In the genomic region with DNA sequence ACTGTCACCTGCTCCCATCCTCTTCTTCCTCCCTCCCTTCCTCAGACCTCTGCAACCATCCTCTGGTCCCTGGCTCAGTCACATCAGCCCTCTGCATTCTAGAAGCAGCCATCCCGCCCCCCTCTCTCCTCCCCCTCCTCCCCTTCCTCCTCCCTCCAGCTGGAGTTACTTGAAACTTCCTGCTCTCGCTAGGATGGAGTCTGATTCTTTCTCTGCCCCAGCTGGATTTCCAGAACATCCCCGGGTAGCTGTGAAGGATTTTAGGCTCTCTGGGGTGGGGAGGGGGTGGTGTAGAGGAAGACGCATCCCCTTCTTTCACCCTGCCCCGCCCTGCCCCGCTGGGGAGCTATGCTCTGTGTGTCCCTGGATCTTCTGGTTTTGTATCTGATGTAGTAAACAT, we compare ENCODE assay signal across 14 mouse cellular contexts. TPM values are rescaled to one million over a fixed set of nuclear protein-coding genes. Genes with fewer than 3 reads are reported as not detected.
DNase-seq lines count a peak whose midpoint lies in the region; ATAC-seq lines count a peak whose summit lies in the region.
"Had no signal": no experiment of that assay in that cellular context is flagged by ENCODE, and none has a peak within 500 bp of the region (broad histone marks: within the 10 kb centered on the region; RNA-seq: fewer than 3 reads in every experiment).

No protein-coding gene starts in this region.

- WGBS in kidney, embryonic 16.5 days = 25% methylated on average over 6 of the region's 6 CpGs
- 26% methylated on average over 6 of the region's 6 CpGs for WGBS in limb, embryonic 11.5 days
- 31% methylated on average over 6 of the region's 6 CpGs for WGBS in midbrain, embryonic 16.5 days

- H3K4me2 ChIP-seq in kidney, embryonic 16.5 days (replicated peaks; ENCODE audit: low read depth, low read length) = no peak overlapping the region
- H3K4me2 ChIP-seq in limb, embryonic 11.5 days (ENCODE audit: low read depth, severe bottlenecking) = no peak overlapping the region
- no peak overlapping the region for H3K4me2 ChIP-seq in midbrain, embryonic 16.5 days (ENCODE audit: low read length)
- H3K4me2 ChIP-seq: liver, embryonic 13.5 days; stomach, embryonic 15.5 days had no signal

- no peaks in the 10 kb centered on the region for H3K27me3 ChIP-seq in kidney, embryonic 16.5 days (ENCODE audit: insufficient read depth, low read length)
- H3K27me3 ChIP-seq in limb, embryonic 11.5 days (ENCODE audit: control insufficient read depth, insufficient read depth, low read length) = no peaks in the 10 kb centered on the region
- no peaks in the 10 kb centered on the region for H3K27me3 ChIP-seq in midbrain, embryonic 16.5 days (ENCODE audit: control insufficient read depth, insufficient read depth, low read depth, low read length)
- H3K27me3 ChIP-seq: stomach, embryonic 15.5 days had no signal

- H3K27ac ChIP-seq in kidney, embryonic 16.5 days (ENCODE audit: low read length) = no peak overlapping the region
- no peak overlapping the region for H3K27ac ChIP-seq in limb, embryonic 11.5 days (replicated peaks; ENCODE audit: low read depth, low read length)
- H3K27ac ChIP-seq in midbrain, embryonic 16.5 days (ENCODE audit: low read length) = no peak overlapping the region
- H3K27ac ChIP-seq: heart, adult 2 months; liver, embryonic 13.5 days; stomach, embryonic 15.5 days had no signal

- no peaks in the 10 kb centered on the region for H3K36me3 ChIP-seq in kidney, embryonic 16.5 days (ENCODE audit: insufficient read depth, low read length)
- H3K36me3 ChIP-seq in limb, embryonic 11.5 days (ENCODE audit: control insufficient read depth, insufficient read depth, low read length) = no peaks in the 10 kb centered on the region
- peaks cover 23% of the 10 kb centered on the region for H3K36me3 ChIP-seq in midbrain, embryonic 16.5 days (ENCODE audit: control insufficient read depth, insufficient read depth, low read length)
- H3K36me3 ChIP-seq: liver, embryonic 13.5 days; stomach, embryonic 15.5 days had no signal

- H3K4me1 ChIP-seq in kidney, embryonic 16.5 days (ENCODE audit: insufficient read depth, low read length) = peaks cover 7% of the 10 kb centered on the region
- peaks cover 12% of the 10 kb centered on the region for H3K4me1 ChIP-seq in limb, embryonic 11.5 days (ENCODE audit: control insufficient read depth, insufficient read depth, low read length)
- no peaks in the 10 kb centered on the region for H3K4me1 ChIP-seq in midbrain, embryonic 16.5 days (ENCODE audit: control insufficient read depth, insufficient read depth, low read length)
- H3K4me1 ChIP-seq: liver, embryonic 13.5 days had no signal

- H3K4me3 ChIP-seq in kidney, embryonic 16.5 days (ENCODE audit: low read length) = no peak overlapping the region
- H3K4me3 ChIP-seq in limb, embryonic 11.5 days (ENCODE audit: low read depth, low read length) = no peak overlapping the region
- no peak overlapping the region for H3K4me3 ChIP-seq in midbrain, embryonic 16.5 days (ENCODE audit: low read depth, low read length)
- H3K4me3 ChIP-seq: heart, adult 2 months; liver, embryonic 13.5 days; stomach, embryonic 15.5 days had no signal

- DNase-seq in kidney, adult 8-10 months = no peak
- peak; percentile 60 for DNase-seq in R1 (ENCODE audit: low read depth, low spot score)
- peak; percentile 30 for DNase-seq in embryo, embryonic 11.5 days (ENCODE audit: low read depth, low spot score)
- DNase-seq in limb, embryonic 11.5 days (ENCODE audit: low spot score) = peak; percentile 52
- no peak for DNase-seq in heart, adult 9 months (ENCODE audit: low spot score in 2 of 2)
- DNase-seq: adrenal gland, postnatal 14 days; cerebellum, postnatal 14 days; heart, adult 2 months; kidney, postnatal 14 days; liver, embryonic 13.5 days; thymus, postnatal 4 days had no signal

- ATAC-seq in kidney, embryonic 16.5 days (ENCODE audit: low FRiP score, low TSS enrichment) = peak; percentile 20; the same call in 1 of the 2 replicates
- peak; percentile 48; the same call in 1 of the 2 replicates for ATAC-seq in limb, embryonic 11.5 days (ENCODE audit: insufficient number of reproducible peaks, low FRiP score, low TSS enrichment, low read depth)
- ATAC-seq in midbrain, embryonic 16.5 days = no peak

- H3K9ac ChIP-seq in kidney, embryonic 16.5 days (replicated peaks; ENCODE audit: low read length) = no peak overlapping the region
- H3K9ac ChIP-seq in limb, embryonic 11.5 days (ENCODE audit: low read length) = no peak overlapping the region
- no peak overlapping the region for H3K9ac ChIP-seq in midbrain, embryonic 16.5 days (ENCODE audit: low read depth, low read length)
- H3K9ac ChIP-seq: liver, embryonic 13.5 days; stomach, embryonic 15.5 days had no signal

- no peaks in the 10 kb centered on the region for H3K9me3 ChIP-seq in kidney, embryonic 16.5 days (ENCODE audit: low read length)
- no peaks in the 10 kb centered on the region for H3K9me3 ChIP-seq in limb, embryonic 11.5 days (ENCODE audit: control insufficient read depth, low read length)
- no peaks in the 10 kb centered on the region for H3K9me3 ChIP-seq in midbrain, embryonic 16.5 days (replicated peaks; ENCODE audit: control insufficient read depth, low read length, poor library complexity, severe bottlenecking)
- H3K9me3 ChIP-seq: liver, embryonic 13.5 days; stomach, embryonic 15.5 days had no signal

RNA-seq across cellular contexts. Expression of a gene that starts 27.5 kb away (rescaled TPM):
- polyA plus RNA-seq in kidney, embryonic 16.5 days (2015; fragmentation: Nextera tagmentation; extraction: Ambion mirVana) = 47.1 and 56.8 TPM in 2 replicates
- polyA plus RNA-seq in limb, embryonic 11.5 days (2014; fragmentation: Nextera tagmentation; extraction: Ambion mirVana) = 1.8 and 2.0 TPM in 2 replicates
- polyA plus RNA-seq in midbrain, embryonic 16.5 days (2015; fragmentation: Nextera tagmentation; extraction: Ambion mirVana) = 115 and 129 TPM in 2 replicates

Comparison
In these comparisons a context has a peak if more than half of its experiments do, and no peak if none do; other contexts are left out.
1. DNase-seq: peak in R1 (single experiment), embryo, embryonic 11.5 days (single experiment) and limb, embryonic 11.5 days (single experiment); none in kidney, adult 8-10 months (0 of 2) and heart, adult 9 months (0 of 2).
2. RNA of a gene that starts 27.5 kb away (polyA plus RNA-seq): 115 to 129 TPM in midbrain, embryonic 16.5 days and 47.1 to 56.8 TPM in kidney, embryonic 16.5 days; 1.8 to 2.0 TPM in limb, embryonic 11.5 days; every median in the first group is over 10 times any median in the second.